Mouse (Mus musculus) intestine, embryonic 16.5 days (tissue): Measurements from ENCODE around the gene Cav1. TPM values are rescaled to one million over a fixed set of nuclear protein-coding genes. Genes with fewer than 3 reads are reported as not detected.

Experiments
- ATAC-seq: fragments of 200-750 bp; cut with Nextera tagmentation; 2 replicates; pipeline ENCODE4 v1.8.0; 2017; ENCODE audit warnings: moderate TSS enrichment, moderate library complexity
- H3K27ac ChIP-seq: fragments of 300-500 bp; sonication (generic); 2 replicates; pipeline ENCODE4 v1.5.1; 2014; ENCODE audit warnings: mild to moderate bottlenecking, low read length
- H3K27me3 ChIP-seq: fragments of 300-500 bp; sonication (generic); replicated peaks from 2 replicates; pipeline ENCODE4 v1.6.1; 2014; ENCODE audit warnings: low read length, control low read depth, mixed read lengths; ENCODE audit not compliant: control insufficient read depth, insufficient read depth
- H3K36me3 ChIP-seq: fragments of 300-500 bp; sonication (generic); 2 replicates; pipeline ENCODE4 v1.6.1; 2014; ENCODE audit warnings: low read length, control low read depth; ENCODE audit not compliant: control insufficient read depth, insufficient read depth
- H3K4me1 ChIP-seq: fragments of 300-500 bp; sonication (generic); 2 replicates; pipeline ENCODE4 v1.6.1; 2014; ENCODE audit warnings: low read length, control low read depth, mixed read lengths; ENCODE audit not compliant: control insufficient read depth, insufficient read depth
- H3K4me2 ChIP-seq: fragments of 300-500 bp; sonication (generic); 2 replicates; pipeline ENCODE4 v1.6.1; 2014; ENCODE audit warnings: low read depth, low read length, control low read depth
- H3K4me3 ChIP-seq: fragments of 300-500 bp; sonication (generic); 2 replicates; pipeline ENCODE4 v1.5.1; 2014; ENCODE audit warnings: mild to moderate bottlenecking, low read length
- H3K9ac ChIP-seq: fragments of 300-500 bp; sonication (generic); 2 replicates; pipeline ENCODE4 v1.6.1; 2014; ENCODE audit warnings: low read depth, low read length
- H3K9me3 ChIP-seq: fragments of 300-500 bp; sonication (generic); 2 replicates; pipeline ENCODE4 v1.6.1; 2016; ENCODE audit warnings: low read length, control low read depth; ENCODE audit not compliant: control insufficient read depth
- WGBS: fragments of 180-500 bp; shearing (Covaris S2); extraction: QIAGEN DNeasy Blood & Tissue Kit; methylation state at CpG from one replicate; pipeline ENCODE4 v1.1.7; 2014; 5-methylcytosine and 5-hydroxymethylcytosine counted together
- polyA plus RNA-seq: library from polyadenylated mRNA; unstranded; fragments of >200 nt; fragmentation: Nextera tagmentation; extraction: Ambion mirVana; gene quantifications from 2 replicates; pipeline ENCODE4 v1.2.1, GENCODE M21; 2015

The Cav1 gene
- polyA plus RNA-seq, 1 experiment from 2014 or later: 189 TPM

- H3K4me2 ChIP-seq: no peak overlapping the region
- H3K4me3 ChIP-seq: no peak overlapping the region
- no peak overlapping the region for H3K27ac ChIP-seq
- H3K9ac ChIP-seq: no peak overlapping the region
- no peak for ATAC-seq
- 88% methylated on average over 3 of the region's 3 CpGs for WGBS
- no peaks in the 10 kb centered on the region for H3K4me1 ChIP-seq
- H3K36me3 ChIP-seq: no peaks in the 10 kb centered on the region
- H3K9me3 ChIP-seq: no peaks in the 10 kb centered on the region
- H3K27me3 ChIP-seq: no peaks in the 10 kb centered on the region
Measured at GRCm38 (mm10) chr6:17348011-17348410, 41.9 kb downstream of the Cav1 start.

DNA sequence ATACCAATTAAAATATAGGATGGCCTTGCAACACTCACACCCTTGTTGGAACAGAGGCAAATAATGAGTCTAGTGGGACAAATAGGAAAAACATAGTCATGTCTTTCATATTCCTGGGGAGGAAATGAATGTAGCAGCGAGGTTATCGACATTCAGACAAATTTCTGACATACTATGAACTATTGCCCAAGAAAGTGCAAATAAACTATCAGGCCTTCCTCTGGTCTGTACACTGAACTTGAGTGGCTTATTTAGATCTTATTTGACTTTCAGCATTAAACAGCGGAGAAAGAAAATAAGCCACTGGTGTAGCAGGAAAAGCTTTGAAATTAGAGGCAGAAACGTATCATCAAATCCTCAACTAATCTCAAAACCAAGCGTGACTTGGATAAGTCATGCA lies 44.7 kb downstream of the Cav1 start:
- 88% methylated on average over 5 of the region's 5 CpGs for WGBS

GRCm38 (mm10) chr6:17358896-17359690 lies 53.0 kb downstream of the Cav1 start:
- Histone ChIP-seq H3K4me3 (no peak overlapping the region), H3K4me1 (no peaks in the 10 kb centered on the region), H3K4me2 (no peak overlapping the region), H3K9me3 (no peaks in the 10 kb centered on the region), H3K27me3 (no peaks in the 10 kb centered on the region), H3K27ac (no peak overlapping the region), H3K9ac (no peak overlapping the region), H3K36me3 (no peaks in the 10 kb centered on the region)
- ATAC-seq: no peak
- 13% methylated on average over 6 of the region's 6 CpGs for WGBS

More for the DNA sequence above, 44.7 kb downstream of the Cav1 start:
- Histone ChIP-seq H3K4me3 (no peak overlapping the region), H3K9me3 (no peaks in the 10 kb centered on the region), H3K36me3 (no peaks in the 10 kb centered on the region), H3K9ac (no peak overlapping the region), H3K4me2 (no peak overlapping the region), H3K27ac (no peak overlapping the region), H3K4me1 (no peaks in the 10 kb centered on the region), H3K27me3 (no peaks in the 10 kb centered on the region)
- no peak for ATAC-seq

DNA sequence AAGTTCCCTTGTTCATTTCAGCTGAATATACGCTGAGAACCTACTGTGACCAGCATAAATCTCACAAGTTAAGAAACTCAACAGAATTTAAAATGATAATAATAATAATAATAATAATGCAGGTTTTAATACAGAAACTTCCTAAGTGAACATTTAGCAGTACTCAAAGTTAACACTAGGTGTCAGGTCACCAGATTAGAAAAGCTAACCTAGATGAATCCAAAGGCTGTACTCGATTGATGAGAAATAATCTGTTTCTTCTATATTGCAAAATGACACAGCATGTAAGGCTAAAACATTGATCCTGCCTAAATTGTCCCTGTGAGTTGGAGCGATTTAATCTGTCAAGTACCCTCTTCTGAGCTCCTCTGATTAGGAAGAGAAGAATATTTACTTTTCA lies 56.6 kb downstream of the Cav1 start:
- Histone ChIP-seq H3K27ac (no peak overlapping the region), H3K36me3 (no peaks in the 10 kb centered on the region), H3K27me3 (no peaks in the 10 kb centered on the region), H3K4me1 (no peaks in the 10 kb centered on the region), H3K9me3 (no peaks in the 10 kb centered on the region), H3K4me2 (no peak overlapping the region), H3K4me3 (no peak overlapping the region), H3K9ac (no peak overlapping the region)
- ATAC-seq: no peak
- 33% methylated on average over 3 of the region's 3 CpGs for WGBS

DNA sequence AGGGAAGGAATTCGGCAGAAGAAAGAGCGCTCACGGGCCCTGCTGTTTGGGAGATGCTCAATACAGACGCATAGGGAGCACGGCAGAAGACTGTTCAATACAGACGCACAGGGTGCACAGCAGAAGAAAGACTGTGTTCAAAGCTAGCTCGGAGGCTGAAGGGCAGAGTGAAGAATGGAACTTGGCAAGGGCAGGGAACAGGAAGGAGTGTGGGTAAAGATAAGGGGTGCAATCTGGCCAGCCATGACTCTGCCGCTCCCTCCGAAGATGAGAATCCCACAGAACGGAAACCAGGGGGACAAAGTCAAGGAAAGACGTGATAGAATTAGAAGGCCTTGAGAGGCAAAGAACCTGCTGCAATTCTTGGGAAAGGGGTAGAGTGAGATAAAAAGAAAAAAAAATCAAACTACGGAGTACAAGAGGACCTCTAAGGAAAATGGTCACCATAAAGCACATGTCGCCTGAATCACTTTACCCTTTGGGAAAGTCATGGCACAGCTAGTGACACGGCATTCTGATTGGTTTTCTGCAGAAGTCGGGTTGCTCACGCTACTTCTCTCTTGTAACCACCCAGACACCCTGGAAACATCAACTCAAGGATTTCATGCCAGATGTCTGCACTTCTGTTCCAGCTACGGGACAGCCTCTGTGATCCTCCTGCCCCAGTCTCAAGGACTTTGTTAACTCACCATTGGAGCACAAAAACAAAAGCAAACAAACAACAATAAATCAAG lies 57.5 kb downstream of the Cav1 start:
- H3K9me3 ChIP-seq: no peaks in the 10 kb centered on the region
- H3K4me2 ChIP-seq: no peak overlapping the region
- H3K9ac ChIP-seq: no peak overlapping the region
- no peak overlapping the region for H3K27ac ChIP-seq
- H3K4me3 ChIP-seq: no peak overlapping the region
- whole genome bisulfite sequencing: 77% methylated on average over 17 of the region's 17 CpGs
- H3K4me1 ChIP-seq: no peaks in the 10 kb centered on the region
- H3K36me3 ChIP-seq: no peaks in the 10 kb centered on the region
- ATAC-seq: no peak
- no peaks in the 10 kb centered on the region for H3K27me3 ChIP-seq

GRCm38 (mm10) chr6:17374326-17374725 lies 68.2 kb downstream of the Cav1 start:
- Histone ChIP-seq H3K4me2 (no peak overlapping the region), H3K4me3 (no peak overlapping the region), H3K9ac (no peak overlapping the region), H3K4me1 (no peaks in the 10 kb centered on the region), H3K9me3 (no peaks in the 10 kb centered on the region), H3K27me3 (no peaks in the 10 kb centered on the region), H3K36me3 (no peaks in the 10 kb centered on the region), H3K27ac (no peak overlapping the region)
- WGBS: 86% methylated on average over 5 of the region's 5 CpGs
- no peak for ATAC-seq

DNA sequence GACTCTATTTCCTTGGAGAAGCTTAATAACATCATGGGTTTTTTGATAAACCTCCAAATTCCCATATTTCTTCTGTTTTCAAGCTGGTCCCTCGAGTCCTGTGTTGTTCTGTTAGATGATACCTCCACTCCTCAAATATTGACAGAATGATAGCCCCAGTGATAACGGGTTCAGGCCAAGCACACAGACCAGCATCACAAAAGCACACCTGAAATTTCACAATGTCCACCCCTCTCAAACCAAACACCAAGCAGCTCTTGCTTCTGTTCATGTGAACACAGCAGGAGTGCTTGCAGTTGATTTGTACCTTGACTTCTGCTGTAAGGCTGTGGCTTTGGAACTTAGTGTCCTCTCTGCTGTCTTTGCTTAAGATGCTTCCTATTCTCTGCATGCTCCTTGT lies 71.2 kb downstream of the Cav1 start:
- ATAC-seq: no peak
- Histone ChIP-seq H3K4me1 (no peaks in the 10 kb centered on the region), H3K4me3 (no peak overlapping the region), H3K36me3 (no peaks in the 10 kb centered on the region), H3K27ac (no peak overlapping the region), H3K9ac (no peak overlapping the region), H3K27me3 (no peaks in the 10 kb centered on the region), H3K9me3 (no peaks in the 10 kb centered on the region), H3K4me2 (no peak overlapping the region)
- 60% methylated on average over 2 of the region's 2 CpGs for WGBS

- H3K27ac ChIP-seq: no peak overlapping the region
- no peaks in the 10 kb centered on the region for H3K27me3 ChIP-seq
- H3K9ac ChIP-seq: no peak overlapping the region
- H3K9me3 ChIP-seq: no peaks in the 10 kb centered on the region
- ATAC-seq: no peak
- no peak overlapping the region for H3K4me2 ChIP-seq
- H3K4me3 ChIP-seq: no peak overlapping the region
- 77% methylated on average over 3 of the region's 3 CpGs for WGBS
- no peaks in the 10 kb centered on the region for H3K36me3 ChIP-seq
- H3K4me1 ChIP-seq: no peaks in the 10 kb centered on the region
Measured at GRCm38 (mm10) chr6:17380102-17380501, 74.0 kb downstream of the Cav1 start.

GRCm38 (mm10) chr6:17381690-17382089 lies 75.6 kb downstream of the Cav1 start:
- Histone ChIP-seq H3K4me3 (no peak overlapping the region), H3K9ac (no peak overlapping the region), H3K9me3 (no peaks in the 10 kb centered on the region), H3K27ac (no peak overlapping the region), H3K4me1 (no peaks in the 10 kb centered on the region), H3K4me2 (no peak overlapping the region), H3K27me3 (no peaks in the 10 kb centered on the region), H3K36me3 (no peaks in the 10 kb centered on the region)
- 84% methylated on average over 6 of the region's 6 CpGs for WGBS
- ATAC-seq: no peak
